Mouse (Mus musculus) frontal cortex, postnatal 25 days (tissue): ENCODE measurements around the gene Cxcr5.

Experiments used
- DNase-seq, 2 experiments: peaks; one replicate each; pipeline ENCODE4 v3.0.0; 2022; ENCODE audit warnings: low spot score in 2 of 2

Gene Cxcr5

DNA sequence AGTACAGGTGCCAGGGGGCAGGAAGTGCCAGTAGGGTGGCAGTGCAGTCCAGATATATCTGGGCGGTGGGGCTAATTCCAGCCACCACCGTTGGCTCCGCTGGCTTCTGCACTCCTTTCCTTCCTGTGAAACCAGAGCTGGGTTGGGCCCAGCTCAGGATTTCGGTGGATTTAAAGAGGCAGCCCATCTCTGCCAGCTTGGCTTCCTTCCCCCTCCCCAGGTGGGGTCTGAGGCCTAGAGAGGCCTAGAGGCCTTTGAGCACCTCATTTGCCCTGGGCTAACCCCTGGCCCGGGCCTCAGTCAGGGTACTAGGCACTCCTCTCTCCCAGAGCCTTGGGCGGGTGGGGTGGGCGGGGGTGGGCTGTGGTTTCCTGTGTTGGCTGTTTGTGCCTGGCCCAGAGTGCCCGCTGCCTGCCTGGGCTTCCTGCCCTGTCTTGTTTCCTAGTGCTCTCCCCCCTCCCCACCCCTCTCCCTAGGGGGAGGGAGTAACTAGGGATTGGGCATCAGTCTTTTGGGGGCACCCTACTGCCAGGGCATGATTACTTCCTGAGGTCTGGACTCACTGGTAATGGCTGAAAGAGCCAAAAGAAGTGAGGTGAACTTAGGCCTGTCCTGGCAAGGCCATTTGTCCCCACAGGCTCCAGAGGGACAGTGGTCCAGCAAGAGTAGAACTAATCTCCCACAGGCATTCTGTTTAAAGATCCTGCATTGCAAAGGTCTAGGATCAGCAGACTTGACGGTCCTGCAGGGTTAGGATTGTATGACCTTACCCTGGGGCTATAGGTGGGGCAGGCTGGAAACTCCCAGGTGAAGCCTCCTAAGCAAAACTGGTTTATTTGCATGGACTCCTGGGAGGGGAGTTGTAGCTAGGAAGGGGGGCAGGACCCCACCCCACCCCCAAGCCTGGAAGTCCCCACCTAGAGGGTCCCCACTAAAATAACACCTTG is 66.5 kb downstream of the Cxcr5 start:
- no peak for DNase-seq

DNA sequence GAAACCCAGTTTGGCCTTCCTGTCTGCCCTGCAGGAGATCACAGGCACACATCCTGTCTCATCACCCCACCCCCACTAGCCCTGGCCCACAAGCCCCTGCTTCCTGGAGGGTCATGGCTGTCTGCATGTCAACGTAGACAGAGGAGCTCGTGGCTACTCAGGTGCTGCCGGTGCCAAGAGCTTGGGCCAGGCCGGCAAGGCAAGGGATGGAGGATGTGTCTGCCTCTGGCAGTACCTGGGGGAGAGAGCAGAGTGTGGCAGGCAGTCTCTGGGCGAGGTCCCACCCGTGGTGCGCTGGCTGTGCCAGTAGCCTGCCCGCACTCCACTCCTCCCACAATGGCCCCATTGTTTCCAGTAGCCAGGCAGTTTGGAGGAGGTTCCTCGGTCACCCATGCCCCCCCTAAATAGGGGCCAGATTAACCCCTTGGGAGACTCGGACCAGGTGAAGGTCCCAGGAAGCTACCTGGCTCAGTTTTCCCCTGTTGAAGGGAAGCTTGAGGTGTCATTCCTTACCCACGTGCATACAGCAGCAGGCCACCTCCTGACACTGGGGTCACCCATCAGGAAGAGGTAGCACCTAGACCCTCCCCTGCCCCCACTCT is 67.3 kb downstream of the Cxcr5 start:
- no peak for DNase-seq

- DNase-seq: no peak
Observed at GRCm38 (mm10) chr9:44492631-44493461, 68.8 kb downstream of the Cxcr5 start.

DNA sequence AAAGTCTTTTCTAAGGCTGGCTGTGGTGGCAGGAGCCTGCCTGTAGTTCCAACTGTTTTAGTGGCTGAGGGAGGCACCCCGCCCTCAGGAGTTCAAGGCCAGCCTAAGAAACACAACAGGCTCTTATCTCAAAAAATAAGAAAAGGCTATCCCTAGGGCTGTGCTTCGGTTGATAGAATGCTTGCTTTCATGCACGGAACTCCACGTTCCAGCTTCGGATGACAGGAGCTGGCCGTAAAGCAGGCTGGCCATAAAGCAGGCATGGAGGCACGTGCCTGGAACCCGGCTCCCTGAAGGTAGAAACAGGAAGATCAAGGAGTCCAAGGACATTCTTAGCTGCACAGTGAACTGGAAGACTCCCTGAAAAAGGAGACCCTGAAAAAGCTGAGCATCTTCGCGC is 70.3 kb downstream of the Cxcr5 start:
- DNase-seq: no peak

DNA sequence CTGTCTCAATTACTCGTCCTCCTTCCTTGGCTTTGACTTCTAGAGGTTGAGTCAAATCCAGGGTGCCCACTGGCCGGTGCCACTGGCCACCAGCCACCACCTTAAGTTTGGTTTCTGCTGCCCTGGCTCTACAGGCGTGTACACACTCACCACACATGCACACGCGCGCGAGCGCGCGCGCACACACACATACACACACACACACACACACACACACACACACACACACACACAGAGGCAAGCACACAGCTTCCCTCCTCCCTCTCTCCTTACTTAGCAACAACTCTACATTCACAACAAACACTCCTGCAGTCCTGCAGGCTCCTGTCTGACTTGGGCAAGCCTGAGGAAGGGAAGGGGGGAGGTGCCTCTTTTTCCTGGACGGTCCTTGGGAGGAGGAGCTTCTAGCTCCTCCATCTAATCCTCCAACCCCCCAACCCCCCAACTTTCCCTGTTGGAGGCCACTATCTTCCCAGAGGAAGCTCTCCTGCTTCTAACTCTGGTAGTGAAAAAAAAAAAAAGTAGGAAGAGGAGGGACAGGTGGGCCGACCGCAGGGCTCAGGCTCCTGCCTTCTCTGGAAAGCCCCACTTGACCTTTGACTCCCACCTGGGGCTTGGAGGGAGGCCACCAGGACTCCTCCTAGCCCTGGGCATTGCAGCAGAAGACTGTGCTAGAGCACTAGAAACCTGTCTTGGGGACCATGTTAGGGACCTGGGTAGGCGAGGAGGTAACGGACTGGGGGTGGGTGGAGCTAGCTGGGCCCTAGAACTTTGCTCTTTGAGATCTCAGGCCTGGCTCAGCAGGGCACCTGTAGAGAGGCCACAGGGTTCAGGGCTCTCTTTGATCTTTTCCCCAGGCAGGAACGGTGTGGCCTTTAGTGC is 71.3 kb downstream of the Cxcr5 start:
- no peak for DNase-seq

GRCm38 (mm10) chr9:44489651-44490085 is 72.0 kb downstream of the Cxcr5 start:
- no peak for DNase-seq

- DNase-seq: no peak
Observed at GRCm38 (mm10) chr9:44488855-44489381, 72.8 kb downstream of the Cxcr5 start.

- no peak for DNase-seq
Observed at GRCm38 (mm10) chr9:44488416-44488815, 73.3 kb downstream of the Cxcr5 start.

DNA sequence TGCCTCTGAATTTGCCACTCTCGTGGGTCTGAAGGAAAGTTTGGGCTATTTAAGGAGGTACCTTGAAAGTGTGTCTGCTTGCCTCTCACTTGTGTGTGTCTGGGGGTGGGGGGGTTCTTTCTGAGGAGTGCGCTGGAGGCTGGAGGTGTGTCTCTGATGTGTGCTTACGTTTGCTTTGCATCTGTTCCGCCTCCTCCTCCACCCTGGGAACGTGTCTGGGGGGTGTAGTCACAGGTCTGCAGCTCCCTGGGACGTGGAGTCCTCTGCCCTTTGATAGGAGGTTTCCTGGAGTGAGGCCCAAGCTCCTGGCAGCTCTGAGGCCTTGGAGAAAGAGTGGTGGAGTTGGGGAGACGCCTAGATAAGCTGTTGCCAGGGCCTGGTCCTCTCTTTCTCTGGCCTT is 74.2 kb downstream of the Cxcr5 start:
- no peak for DNase-seq

GRCm38 (mm10) chr9:44486741-44487421 is 74.8 kb downstream of the Cxcr5 start:
- no peak for DNase-seq

GRCm38 (mm10) chr9:44486335-44486734 is 75.3 kb downstream of the Cxcr5 start:
- DNase-seq: no peak

GRCm38 (mm10) chr9:44485516-44486161 is 76.0 kb downstream of the Cxcr5 start:
- no peak for DNase-seq

GRCm38 (mm10) chr9:44485105-44485515 is 76.6 kb downstream of the Cxcr5 start:
- no peak for DNase-seq

GRCm38 (mm10) chr9:44484311-44485104 is 77.2 kb downstream of the Cxcr5 start:
- DNase-seq: no peak

DNA sequence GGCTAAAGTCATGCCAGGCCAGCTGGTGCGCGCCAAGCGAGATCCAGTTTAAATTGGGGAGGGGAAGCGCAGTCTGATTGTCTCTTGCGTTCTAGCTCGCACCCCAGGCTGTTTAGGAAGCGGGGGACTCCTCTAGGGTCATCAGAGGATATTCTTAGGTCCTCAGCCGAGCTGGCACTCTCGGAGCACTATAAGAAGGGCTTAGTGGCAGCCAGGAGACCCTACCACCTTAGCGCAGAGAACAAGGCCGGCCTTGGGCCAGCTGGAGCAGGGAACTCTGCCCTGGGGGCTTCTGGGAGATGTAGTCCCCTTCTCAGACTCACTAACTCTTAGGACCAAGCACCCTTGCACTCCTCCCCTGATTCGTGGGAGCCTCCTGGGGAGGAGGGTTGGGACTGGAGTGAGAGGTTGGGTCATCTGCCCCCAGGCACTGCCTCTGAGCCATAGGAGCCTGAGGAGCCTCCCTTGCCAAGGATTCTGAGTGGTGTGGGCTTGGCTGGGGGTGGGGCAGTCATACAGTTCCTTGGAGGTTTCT is 78.1 kb downstream of the Cxcr5 start:
- peak in 1 of 2 experiments; percentile 32 for DNase-seq

DNA sequence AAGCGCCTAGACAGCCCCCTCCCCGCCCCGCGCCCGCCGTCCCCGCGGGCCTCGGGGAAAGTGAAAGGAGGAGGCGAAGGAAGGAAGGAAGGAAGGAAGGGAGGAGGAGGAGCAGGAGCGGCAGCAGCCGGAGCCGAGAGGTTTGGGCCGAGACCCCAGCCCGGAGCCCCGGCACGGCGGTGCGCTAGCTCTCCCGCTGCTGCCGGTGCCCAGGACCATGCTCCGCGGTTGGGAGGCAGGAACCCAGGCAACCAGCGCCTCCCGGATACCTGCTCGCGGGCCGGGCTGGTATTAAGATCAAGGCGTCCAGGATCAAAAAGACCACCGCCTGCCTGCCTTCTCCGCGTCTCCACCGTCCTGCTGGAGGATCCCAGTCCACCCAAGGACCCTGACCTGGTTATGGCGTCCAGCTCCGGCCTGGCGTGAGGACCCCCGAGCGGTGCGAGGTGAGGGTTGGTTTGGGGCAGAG is 78.6 kb downstream of the Cxcr5 start:
- DNase-seq: peak in 1 of 2 experiments; percentile 11

DNA sequence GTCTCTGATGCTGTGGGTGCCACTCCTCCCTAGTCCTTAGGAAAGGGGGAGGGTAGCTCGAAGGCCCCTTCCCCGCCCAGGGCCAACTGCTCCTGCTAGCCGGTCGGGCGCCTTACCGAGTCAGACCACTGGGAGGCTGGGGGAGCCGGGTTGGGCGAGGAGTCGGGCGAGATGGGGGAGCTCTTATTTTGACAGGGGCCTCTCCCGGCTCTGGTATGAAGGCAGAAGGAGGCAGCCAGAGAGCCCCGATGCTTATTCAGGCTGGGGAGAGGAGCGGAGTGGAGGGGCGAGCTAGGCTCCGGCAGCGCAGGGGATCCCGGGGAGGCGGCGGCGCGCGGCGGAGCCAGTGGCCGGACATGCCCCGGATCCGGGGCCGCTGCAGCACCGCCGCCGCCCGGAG is 79.1 kb downstream of the Cxcr5 start, which contains the start of gene Bcl9l:
TSS of gene Bcl9l (plus strand) at position 274 of the 400 bp plus-strand sequence.
- DNase-seq: peak; percentile 82 to 87

DNA sequence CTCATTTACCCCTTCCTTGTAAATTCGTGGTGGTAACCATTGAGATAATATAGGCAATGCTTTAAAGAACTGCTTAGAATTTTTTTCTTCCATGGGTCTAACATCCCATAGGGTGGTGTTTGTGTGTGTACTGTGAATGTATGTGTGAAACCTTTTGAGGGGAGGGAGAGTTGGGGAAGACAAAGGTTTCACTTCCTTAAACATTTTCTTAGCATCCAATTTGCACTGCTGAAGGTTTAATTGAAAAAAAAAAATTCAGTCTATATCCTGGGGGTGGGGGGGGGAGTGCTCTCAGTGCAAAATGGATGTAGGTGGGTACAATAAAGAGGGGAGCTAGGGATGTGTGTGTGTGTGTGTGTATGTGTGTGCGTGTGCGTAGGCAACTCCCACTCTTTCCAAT is 79.6 kb downstream of the Cxcr5 start:
- DNase-seq: peak in 1 of 2 experiments; percentile 16
